Mouse (Mus musculus) embryonic facial prominence, embryonic 11.5 days (tissue): Measurements from ENCODE around the gene Crybb3. TPM values are rescaled to one million over a fixed set of nuclear protein-coding genes. Genes with fewer than 3 reads are reported as not detected.
A peak's percentile ranks its signal among the peaks of the same experiment; 100 is the strongest.

Source experiments
- ATAC-seq: fragments of 200-750 bp; cut with Nextera tagmentation; replicated peaks from 2 replicates; pipeline ENCODE4 v1.8.0; 2017; ENCODE audit warnings: low read depth; ENCODE audit not compliant: insufficient number of reproducible peaks, low FRiP score, low TSS enrichment
- DNase-seq: peaks from one replicate; pipeline ENCODE4 v3.0.0-alpha.2; 2015; ENCODE audit warnings: low spot score
- H3K27ac ChIP-seq: fragments of 300-500 bp; sonication (generic); replicated peaks from 2 replicates; pipeline ENCODE4 v1.5.1; 2014; ENCODE audit warnings: mild to moderate bottlenecking, low read depth, low read length, control low read depth
- H3K27me3 ChIP-seq: fragments of 300-500 bp; sonication (generic); 2 replicates; pipeline ENCODE4 v1.6.1; 2014; ENCODE audit warnings: mild to moderate bottlenecking, low read length, moderate library complexity, mixed read lengths; ENCODE audit not compliant: control insufficient read depth, insufficient read depth
- H3K36me3 ChIP-seq: fragments of 300-500 bp; sonication (generic); replicated peaks from 2 replicates; pipeline ENCODE4 v1.6.1; 2014; ENCODE audit warnings: low read depth, mild to moderate bottlenecking, low read length, moderate library complexity, mixed read lengths; ENCODE audit not compliant: control insufficient read depth, insufficient read depth
- H3K4me1 ChIP-seq: fragments of 300-500 bp; sonication (generic); 2 replicates; pipeline ENCODE4 v1.6.1; 2014; ENCODE audit warnings: low read length, mixed read lengths; ENCODE audit not compliant: control insufficient read depth, insufficient read depth
- H3K4me2 ChIP-seq: fragments of 300-500 bp; sonication (generic); 2 replicates; pipeline ENCODE4 v1.6.1; 2014; ENCODE audit warnings: low read depth, mild to moderate bottlenecking, control low read depth, low read length, moderate library complexity
- H3K4me3 ChIP-seq: fragments of 300-500 bp; sonication (generic); 2 replicates; pipeline ENCODE4 v1.5.1; 2014; ENCODE audit warnings: low read depth, low read length, control low read depth
- H3K9ac ChIP-seq: fragments of 300-500 bp; sonication (generic); replicated peaks from 2 replicates; pipeline ENCODE4 v1.6.1; 2014; ENCODE audit warnings: mild to moderate bottlenecking, control low read depth, low read length
- H3K9me3 ChIP-seq: fragments of 300-500 bp; sonication (generic); replicated peaks from 2 replicates; pipeline ENCODE4 v1.6.1; 2016; ENCODE audit warnings: mild to moderate bottlenecking, low read length, inconsistent platforms, mixed read lengths; ENCODE audit not compliant: control insufficient read depth
- WGBS: fragments of 180-500 bp; shearing (Covaris S2); extraction: QIAGEN DNeasy Blood & Tissue Kit; methylation state at CpG from one replicate; pipeline ENCODE4 v1.1.7; 2014; 5-methylcytosine and 5-hydroxymethylcytosine counted together
- polyA plus RNA-seq: library from polyadenylated mRNA; unstranded; fragments of >200 nt; fragmentation: Nextera tagmentation; extraction: Ambion mirVana; gene quantifications from 2 replicates; pipeline ENCODE4 v1.2.1, GENCODE M21; 2014

Gene Crybb3
- polyA plus RNA-seq, 1 experiment from 2014 or later = 4.0 TPM

DNA sequence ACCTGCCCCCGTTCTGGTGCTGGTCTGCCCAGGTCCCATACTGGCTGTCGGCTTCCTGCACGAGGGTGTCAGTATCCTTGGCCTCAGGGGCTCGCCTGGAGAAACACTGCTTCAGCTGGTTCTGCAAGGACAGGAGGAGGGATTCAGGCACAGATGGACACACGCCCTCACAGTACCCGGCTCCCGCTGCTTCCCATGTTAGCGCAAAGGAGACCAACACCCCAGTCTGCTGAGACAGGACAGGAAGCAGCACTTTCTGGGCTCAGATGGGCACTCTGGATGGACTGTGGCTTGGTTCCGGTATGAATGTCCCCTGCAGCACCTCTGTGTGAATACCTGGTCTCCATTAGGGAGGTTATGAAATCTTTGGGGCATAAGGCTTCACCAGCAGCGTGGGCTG, 20.1 kb upstream of the Crybb3 start:
- no peak overlapping the region for H3K4me2 ChIP-seq
- H3K4me3 ChIP-seq = no peak overlapping the region
- H3K36me3 ChIP-seq = no peaks in the 10 kb centered on the region
- no peak for ATAC-seq
- H3K4me1 ChIP-seq = no peaks in the 10 kb centered on the region
- no peak for DNase-seq
- no peaks in the 10 kb centered on the region for H3K27me3 ChIP-seq
- H3K27ac ChIP-seq = no peak overlapping the region
- WGBS = 81% methylated on average over 10 of the region's 10 CpGs
- no peaks in the 10 kb centered on the region for H3K9me3 ChIP-seq
- no peak overlapping the region for H3K9ac ChIP-seq

DNA sequence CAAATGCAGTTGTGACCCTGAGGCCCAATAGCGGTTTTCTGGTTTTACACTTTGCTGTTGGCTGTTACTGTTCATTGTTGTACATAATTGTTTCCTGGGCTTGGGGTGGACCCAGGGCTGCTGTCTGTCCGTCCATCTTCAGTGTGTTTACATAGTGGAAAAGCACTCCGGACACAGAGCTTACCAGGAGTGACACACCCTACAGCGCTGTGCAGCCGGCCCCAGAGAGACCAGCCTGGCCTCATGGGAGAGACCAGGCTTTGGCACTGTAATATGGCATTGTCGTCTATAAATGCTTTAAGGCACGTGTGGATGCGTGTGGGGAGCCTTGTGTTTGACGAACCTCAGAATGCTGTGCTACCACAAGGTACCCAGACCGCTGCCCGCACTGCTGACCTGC, 19.0 kb upstream of the Crybb3 start:
- Histone ChIP-seq H3K9me3 (no peaks in the 10 kb centered on the region), H3K4me1 (no peaks in the 10 kb centered on the region), H3K4me2 (no peak overlapping the region), H3K9ac (no peak overlapping the region), H3K27me3 (no peaks in the 10 kb centered on the region), H3K36me3 (no peaks in the 10 kb centered on the region), H3K27ac (no peak overlapping the region), H3K4me3 (no peak overlapping the region)
- 85% methylated on average over 11 of the region's 11 CpGs for WGBS
- ATAC-seq = no peak
- DNase-seq = no peak

DNA sequence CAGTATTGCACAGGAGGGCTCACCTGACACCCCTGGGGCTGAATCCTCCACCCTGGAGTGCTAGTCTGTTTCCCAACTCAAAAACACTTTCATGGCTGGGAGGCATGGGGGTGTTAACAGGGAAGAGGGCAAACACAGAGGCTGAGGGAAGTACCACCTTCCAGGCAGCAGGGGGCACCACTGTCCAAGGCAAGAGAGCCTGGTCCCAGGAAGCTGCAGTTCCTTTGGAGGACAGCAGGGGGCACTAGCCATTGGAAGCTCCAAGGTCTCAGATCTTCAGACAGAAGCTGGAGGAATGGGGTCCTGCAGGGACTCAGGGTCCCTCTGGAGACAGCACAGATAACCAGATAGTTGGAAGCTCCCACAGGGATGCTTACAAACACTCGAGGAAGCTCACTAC, 18.2 kb upstream of the Crybb3 start:
- Histone ChIP-seq H3K9ac (no peak overlapping the region), H3K36me3 (no peaks in the 10 kb centered on the region), H3K4me1 (no peaks in the 10 kb centered on the region), H3K4me2 (no peak overlapping the region), H3K27ac (no peak overlapping the region), H3K9me3 (no peaks in the 10 kb centered on the region), H3K4me3 (no peak overlapping the region), H3K27me3 (no peaks in the 10 kb centered on the region)
- ATAC-seq (no peak), DNase-seq (peak; percentile 93)
- 7% methylated on average over 1 of the region's 1 CpGs for WGBS

DNA sequence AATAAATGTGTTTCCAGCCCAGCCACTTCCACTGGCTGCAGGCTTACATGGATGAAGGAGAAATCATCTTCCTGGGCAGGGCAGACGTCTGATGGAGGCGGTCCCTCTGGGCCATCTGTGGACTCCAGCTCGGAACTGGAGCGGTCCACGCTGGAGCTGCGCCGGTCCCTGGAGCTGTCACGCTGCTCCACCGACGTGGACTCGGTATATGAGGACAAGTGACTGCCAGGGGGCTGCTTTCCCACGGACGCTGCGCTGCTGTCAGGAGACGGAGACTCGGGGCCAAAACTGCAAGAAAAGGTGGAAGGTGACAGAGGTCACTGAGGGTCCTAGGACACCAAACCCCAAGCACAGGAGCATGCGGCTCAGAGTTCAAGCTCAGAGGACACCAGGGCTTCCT, 16.2 kb upstream of the Crybb3 start:
- no peaks in the 10 kb centered on the region for H3K4me1 ChIP-seq
- no peak for ATAC-seq
- WGBS = 87% methylated on average over 17 of the region's 17 CpGs
- no peak for DNase-seq
- no peak overlapping the region for H3K9ac ChIP-seq
- H3K27ac ChIP-seq = no peak overlapping the region
- H3K9me3 ChIP-seq = no peaks in the 10 kb centered on the region
- no peaks in the 10 kb centered on the region for H3K27me3 ChIP-seq
- H3K4me2 ChIP-seq = no peak overlapping the region
- H3K36me3 ChIP-seq = no peaks in the 10 kb centered on the region
- H3K4me3 ChIP-seq = no peak overlapping the region

DNA sequence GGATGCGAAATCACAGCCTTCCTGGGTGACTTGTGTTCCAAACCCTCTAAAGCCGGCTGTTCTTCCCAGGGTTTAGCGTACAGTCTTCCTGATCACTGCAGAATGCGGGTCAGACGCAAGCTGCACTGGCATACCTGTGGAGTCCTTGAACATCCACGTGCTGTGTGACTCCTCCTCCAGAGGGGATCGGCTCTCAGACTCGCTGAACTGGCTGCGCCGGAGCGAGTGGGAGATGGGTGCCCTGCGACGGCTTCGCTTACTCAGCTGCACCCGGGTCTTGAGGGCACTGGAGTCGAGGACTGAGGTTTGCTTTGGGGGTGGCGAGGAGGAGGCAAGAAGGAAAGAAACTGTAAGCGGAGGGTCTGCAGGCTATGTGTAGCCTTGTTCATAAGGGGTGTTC, 14.1 kb upstream of the Crybb3 start:
- Histone ChIP-seq H3K27ac (no peak overlapping the region), H3K27me3 (no peaks in the 10 kb centered on the region), H3K36me3 (no peaks in the 10 kb centered on the region), H3K4me1 (no peaks in the 10 kb centered on the region), H3K4me3 (no peak overlapping the region), H3K9ac (no peak overlapping the region), H3K4me2 (no peak overlapping the region), H3K9me3 (no peaks in the 10 kb centered on the region)
- ATAC-seq (no peak), DNase-seq (no peak)
- WGBS = 91% methylated on average over 18 of the region's 18 CpGs

DNA sequence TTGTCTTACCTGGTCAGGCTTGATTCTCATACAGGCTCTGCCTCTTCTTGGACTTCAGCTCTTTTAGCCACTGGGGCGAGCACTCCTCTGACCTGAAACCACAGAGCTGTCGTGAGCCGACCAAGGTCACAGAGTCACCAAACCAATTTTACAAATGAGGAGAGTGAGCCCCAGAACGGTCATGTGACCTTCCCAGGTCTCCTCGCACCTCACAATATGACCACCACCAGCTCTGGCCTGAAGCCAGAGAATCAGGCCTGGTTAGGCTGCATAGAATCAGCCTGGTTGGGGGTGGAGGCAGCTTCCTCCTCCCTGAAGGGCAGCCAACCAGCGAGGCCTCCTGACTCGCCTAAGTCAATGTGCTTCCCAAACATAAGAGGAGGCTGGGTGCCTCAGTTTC, 11.0 kb upstream of the Crybb3 start:
- Histone ChIP-seq H3K9me3 (no peaks in the 10 kb centered on the region), H3K4me2 (no peak overlapping the region), H3K9ac (no peak overlapping the region), H3K27me3 (no peaks in the 10 kb centered on the region), H3K27ac (no peak overlapping the region), H3K4me1 (no peaks in the 10 kb centered on the region), H3K4me3 (no peak overlapping the region), H3K36me3 (no peaks in the 10 kb centered on the region)
- WGBS = 75% methylated on average over 7 of the region's 7 CpGs
- DNase-seq = no peak
- ATAC-seq = no peak

DNA sequence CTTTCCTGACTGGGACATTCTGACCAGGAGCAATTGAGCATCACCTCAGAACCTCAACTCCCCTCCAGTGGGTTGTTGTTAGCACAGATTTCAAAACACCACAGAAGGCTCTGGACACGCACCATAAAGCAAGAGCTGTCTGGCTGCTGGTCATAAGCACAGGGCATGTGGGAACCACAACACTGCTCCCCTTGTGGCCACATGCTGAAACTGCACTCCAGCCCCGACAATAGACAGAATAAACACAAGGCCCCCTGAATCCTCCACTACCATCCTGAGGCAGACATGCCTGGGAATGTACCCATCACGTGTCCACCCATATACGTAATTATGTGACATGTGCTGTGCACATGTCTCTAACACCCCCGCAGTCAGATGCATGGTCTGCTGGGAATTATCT, 9.8 kb upstream of the Crybb3 start:
- DNase-seq (peak; percentile 75), ATAC-seq (peak; percentile 52; the same call in 1 of the 2 replicates)
- no peak overlapping the region for H3K9ac ChIP-seq
- H3K4me3 ChIP-seq = no peak overlapping the region
- no peaks in the 10 kb centered on the region for H3K36me3 ChIP-seq
- WGBS = 57% methylated on average over 5 of the region's 5 CpGs
- H3K4me2 ChIP-seq = no peak overlapping the region
- no peak overlapping the region for H3K27ac ChIP-seq
- H3K27me3 ChIP-seq = no peaks in the 10 kb centered on the region
- no peaks in the 10 kb centered on the region for H3K4me1 ChIP-seq
- H3K9me3 ChIP-seq = no peaks in the 10 kb centered on the region

DNA sequence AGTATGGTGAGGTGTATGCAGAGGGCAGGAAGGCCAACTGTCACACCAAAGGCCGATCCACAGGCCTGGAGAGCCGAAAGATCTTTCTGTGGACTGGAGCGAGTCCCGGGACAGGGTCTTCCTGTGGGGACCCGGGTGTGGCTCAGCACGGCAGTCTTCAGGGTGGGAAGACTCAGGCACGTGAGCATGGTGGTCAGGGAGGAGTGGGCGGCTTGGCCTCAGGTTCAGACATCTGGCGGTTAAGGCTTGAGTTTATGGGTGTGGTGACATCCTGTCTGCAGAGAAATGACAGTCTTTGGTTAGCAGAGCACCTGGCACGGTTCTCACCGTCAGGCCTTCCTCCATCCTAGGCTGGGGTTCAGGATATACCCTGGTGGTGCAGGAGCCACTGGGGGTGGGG, 9.4 kb upstream of the Crybb3 start:
- WGBS = 89% methylated on average over 11 of the region's 11 CpGs
- no peak for ATAC-seq
- H3K27me3 ChIP-seq = no peaks in the 10 kb centered on the region
- no peak for DNase-seq
- no peak overlapping the region for H3K27ac ChIP-seq
- H3K4me3 ChIP-seq = no peak overlapping the region
- no peaks in the 10 kb centered on the region for H3K9me3 ChIP-seq
- H3K4me1 ChIP-seq = no peaks in the 10 kb centered on the region
- H3K9ac ChIP-seq = no peak overlapping the region
- H3K36me3 ChIP-seq = no peaks in the 10 kb centered on the region
- H3K4me2 ChIP-seq = no peak overlapping the region
